Mouse (Mus musculus): Measurements from ENCODE around the gene Adamtsl5. TPM values are rescaled to one million over a fixed set of nuclear protein-coding genes. Genes with fewer than 3 reads are reported as not detected.

The Adamtsl5 gene
- polyA plus RNA-seq, 1 experiment from 2014 or later = 28.2 TPM

DNA sequence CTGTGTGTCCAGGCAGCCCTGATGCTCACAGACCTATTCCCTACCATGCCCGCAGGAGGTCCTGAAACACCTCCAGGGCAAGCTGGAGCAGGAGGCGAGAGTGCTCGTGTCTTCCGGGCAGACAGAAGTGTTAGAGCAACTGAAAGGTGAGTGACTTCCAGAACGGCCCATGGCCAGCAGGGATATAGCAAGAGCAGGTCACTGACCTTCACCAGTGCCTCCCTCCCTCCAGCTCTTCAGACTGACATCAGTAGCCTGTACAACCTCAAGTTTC is 46.2 kb downstream of the Adamtsl5 start:
- Histone ChIP-seq H3K4me2 (ENCODE audit: low read depth, low read length) (no peak overlapping the region), H3K27me3 (replicated peaks; ENCODE audit: control insufficient read depth, insufficient read depth, low read length) (peaks cover 57% of the 10 kb centered on the region)

DNA sequence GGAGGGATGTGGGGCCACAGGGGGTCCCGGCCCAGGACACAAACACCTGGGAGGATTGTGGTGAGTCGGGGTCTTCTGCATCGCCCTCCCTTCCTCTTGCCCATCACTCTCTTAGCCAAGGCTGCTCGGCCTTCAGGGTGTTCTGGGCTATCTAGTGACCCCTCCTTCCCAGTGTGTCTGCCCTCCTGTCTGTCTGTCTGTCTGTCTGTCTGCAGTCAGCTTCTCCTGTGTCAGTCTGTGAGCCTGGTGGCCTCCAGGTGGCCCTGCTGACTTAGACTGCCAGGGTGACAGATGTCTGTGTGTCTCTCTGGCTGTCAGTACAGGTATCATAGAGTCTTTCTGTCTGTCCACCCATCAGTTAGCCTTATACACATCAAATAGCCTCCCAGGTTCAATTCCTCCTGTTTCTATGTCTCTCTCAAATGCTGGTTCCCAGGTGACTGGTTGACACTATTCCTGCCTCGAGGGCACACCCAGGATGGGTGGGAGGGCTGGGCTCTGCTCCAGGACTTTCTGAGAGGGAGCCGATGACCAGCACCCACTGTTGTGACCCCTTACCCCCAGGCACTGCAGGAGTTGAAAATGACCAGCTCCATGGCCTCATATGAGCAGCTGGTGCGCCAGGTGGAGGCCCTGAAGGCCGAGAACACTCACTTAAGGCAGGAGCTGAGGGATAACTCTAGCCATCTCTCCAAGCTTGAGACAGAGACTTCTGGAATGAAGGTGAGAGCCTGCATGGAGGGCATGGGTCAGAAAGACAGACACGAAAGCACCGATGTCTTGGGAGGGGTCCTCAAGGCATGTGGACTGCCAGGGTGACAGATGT is 46.7 kb downstream of the Adamtsl5 start:
- H3K4me3 ChIP-seq (ENCODE audit: low read length) = no peak overlapping the region
- no peak overlapping the region for H3K27ac ChIP-seq (ENCODE audit: low read length)
- H3K9ac ChIP-seq (ENCODE audit: low read depth, low read length) = peak overlapping the region; percentile 22
- no peak for ATAC-seq
- peaks cover 7% of the 10 kb centered on the region for H3K4me1 ChIP-seq (ENCODE audit: control insufficient read depth, insufficient read depth, low read length)
- no peaks in the 10 kb centered on the region for H3K9me3 ChIP-seq (ENCODE audit: control insufficient read depth, low read length)
- peaks cover 57% of the 10 kb centered on the region for H3K27me3 ChIP-seq (replicated peaks; ENCODE audit: control insufficient read depth, insufficient read depth, low read length)
- H3K36me3 ChIP-seq (ENCODE audit: control insufficient read depth, insufficient read depth, low read length) = no peaks in the 10 kb centered on the region
- WGBS = 71% methylated on average over 10 of the region's 10 CpGs
- peak overlapping the region; percentile 10; the same call in 1 of the 2 replicates for H3K4me2 ChIP-seq (ENCODE audit: low read depth, low read length)

More for the DNA sequence above, 46.2 kb downstream of the Adamtsl5 start:
- Histone ChIP-seq H3K4me3 (ENCODE audit: low read length) (no peak overlapping the region), H3K9ac (ENCODE audit: low read depth, low read length) (peak overlapping the region; percentile 27), H3K9me3 (ENCODE audit: control insufficient read depth, low read length) (no peaks in the 10 kb centered on the region), H3K36me3 (ENCODE audit: control insufficient read depth, insufficient read depth, low read length) (no peaks in the 10 kb centered on the region), H3K4me1 (ENCODE audit: control insufficient read depth, insufficient read depth, low read length) (peaks cover 7% of the 10 kb centered on the region), H3K27ac (ENCODE audit: low read length) (no peak overlapping the region)
- 64% methylated on average over 5 of the region's 5 CpGs for WGBS
- ATAC-seq = no peak

DNA sequence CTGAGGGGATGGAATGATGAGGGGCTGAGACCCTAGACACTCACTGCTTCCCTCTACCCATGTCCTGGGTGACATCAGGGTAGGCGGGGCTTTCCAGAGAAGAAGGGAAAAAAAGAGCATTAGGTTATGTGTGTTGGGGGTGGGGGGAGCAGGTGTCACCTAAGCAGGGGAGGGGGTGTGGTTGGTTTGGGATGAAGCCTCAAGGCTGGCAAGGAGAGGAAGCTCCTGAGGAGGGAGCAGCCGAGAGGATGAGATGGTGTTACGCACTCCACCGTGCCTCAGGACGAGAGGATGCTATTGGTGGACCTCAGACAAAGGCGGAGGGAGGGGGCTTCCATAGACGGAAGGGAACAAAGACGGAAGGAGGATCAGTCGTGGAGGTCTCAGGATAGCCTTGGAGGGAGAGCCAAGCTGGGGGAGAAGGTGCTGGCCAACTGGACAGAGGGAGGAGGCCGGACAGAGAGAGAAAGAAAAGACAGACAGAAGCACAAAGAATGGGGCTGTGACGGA is 47.5 kb downstream of the Adamtsl5 start:
- ATAC-seq = no peak
- no peak overlapping the region for H3K27ac ChIP-seq (ENCODE audit: low read length)
- H3K36me3 ChIP-seq (ENCODE audit: control insufficient read depth, insufficient read depth, low read length) = no peaks in the 10 kb centered on the region
- no peak overlapping the region for H3K4me2 ChIP-seq (ENCODE audit: low read depth, low read length)
- no peak overlapping the region for H3K4me3 ChIP-seq (ENCODE audit: low read length)
- WGBS = 34% methylated on average over 11 of the region's 11 CpGs
- H3K9me3 ChIP-seq (ENCODE audit: control insufficient read depth, low read length) = no peaks in the 10 kb centered on the region
- peaks cover 11% of the 10 kb centered on the region for H3K4me1 ChIP-seq (ENCODE audit: control insufficient read depth, insufficient read depth, low read length)
- peak overlapping the region; percentile 22; the same call in 1 of the 2 replicates for H3K9ac ChIP-seq (ENCODE audit: low read depth, low read length)
- peaks cover 53% of the 10 kb centered on the region for H3K27me3 ChIP-seq (replicated peaks; ENCODE audit: control insufficient read depth, insufficient read depth, low read length)

GRCm38 (mm10) chr10:80299824-80300223 is 48.4 kb downstream of the Adamtsl5 start:
- H3K4me1 ChIP-seq (ENCODE audit: control insufficient read depth, insufficient read depth, low read length) = peaks cover 15% of the 10 kb centered on the region
- WGBS = 52% methylated on average over 10 of the region's 10 CpGs
- H3K27ac ChIP-seq (ENCODE audit: low read length) = no peak overlapping the region
- peaks cover 2% of the 10 kb centered on the region; the same call in 1 of the 2 replicates for H3K36me3 ChIP-seq (ENCODE audit: control insufficient read depth, insufficient read depth, low read length)
- H3K4me3 ChIP-seq (ENCODE audit: low read length) = no peak overlapping the region
- H3K27me3 ChIP-seq (replicated peaks; ENCODE audit: control insufficient read depth, insufficient read depth, low read length) = peaks cover 46% of the 10 kb centered on the region
- ATAC-seq = no peak
- no peaks in the 10 kb centered on the region for H3K9me3 ChIP-seq (ENCODE audit: control insufficient read depth, low read length)
- H3K4me2 ChIP-seq (ENCODE audit: low read depth, low read length) = no peak overlapping the region
- H3K9ac ChIP-seq (ENCODE audit: low read depth, low read length) = no peak overlapping the region

- Histone ChIP-seq H3K9ac (ENCODE audit: low read depth, low read length) (peak overlapping the region; percentile 45; the same call in 1 of the 2 replicates), H3K4me3 (ENCODE audit: low read length) (peak overlapping the region; percentile 8; the same call in 1 of the 2 replicates), H3K27me3 (replicated peaks; ENCODE audit: control insufficient read depth, insufficient read depth, low read length) (peaks cover 40% of the 10 kb centered on the region), H3K4me2 (ENCODE audit: low read depth, low read length) (no peak overlapping the region), H3K4me1 (ENCODE audit: control insufficient read depth, insufficient read depth, low read length) (peaks cover 13% of the 10 kb centered on the region), H3K36me3 (ENCODE audit: control insufficient read depth, insufficient read depth, low read length) (peaks cover 5% of the 10 kb centered on the region), H3K27ac (ENCODE audit: low read length) (no peak overlapping the region), H3K9me3 (ENCODE audit: control insufficient read depth, low read length) (no peaks in the 10 kb centered on the region)
- WGBS = 12% methylated on average over 15 of the region's 15 CpGs
- ATAC-seq = no peak
These were observed 48.9 kb downstream of the Adamtsl5 start for GRCm38 (mm10) chr10:80299301-80299700.

DNA sequence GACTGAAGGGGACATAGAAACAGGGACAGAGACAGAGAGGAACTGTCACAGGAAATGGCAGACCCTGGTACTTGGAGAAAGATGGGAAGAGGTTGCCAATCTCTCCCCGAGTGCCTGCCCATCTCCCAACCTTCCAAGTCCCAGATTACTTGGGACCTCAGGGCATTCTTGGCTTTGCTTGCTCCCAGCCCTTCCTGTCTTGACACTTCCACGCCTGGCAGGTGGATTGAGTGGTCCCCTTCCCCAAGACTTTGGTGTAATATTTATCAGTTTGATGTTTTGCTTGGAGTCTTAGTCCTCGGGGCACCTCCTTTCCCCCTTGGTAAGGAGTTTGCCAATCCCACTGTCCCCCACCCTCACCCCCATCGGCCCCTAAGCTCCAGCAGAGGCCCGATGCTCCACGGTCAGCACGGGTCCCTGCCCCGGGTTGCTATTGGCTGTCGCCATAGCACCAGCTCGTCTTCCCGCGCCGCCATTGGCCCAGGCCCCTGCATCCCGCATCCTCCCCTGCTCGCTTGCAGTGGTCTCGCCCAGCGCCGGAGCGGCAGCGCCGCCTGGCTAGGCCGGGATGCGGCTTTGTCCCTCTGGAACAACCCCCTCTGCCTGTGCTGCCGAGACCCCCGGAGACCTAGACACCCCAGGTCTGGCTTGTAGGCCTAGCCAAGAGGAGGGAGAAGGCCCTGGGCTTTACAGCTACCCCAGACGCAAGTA is 49.5 kb downstream of the Adamtsl5 start:
- Histone ChIP-seq H3K4me2 (ENCODE audit: low read depth, low read length) (no peak overlapping the region), H3K27ac (ENCODE audit: low read length) (no peak overlapping the region), H3K27me3 (replicated peaks; ENCODE audit: control insufficient read depth, insufficient read depth, low read length) (peaks cover 40% of the 10 kb centered on the region), H3K36me3 (ENCODE audit: control insufficient read depth, insufficient read depth, low read length) (peaks cover 8% of the 10 kb centered on the region), H3K9me3 (ENCODE audit: control insufficient read depth, low read length) (no peaks in the 10 kb centered on the region), H3K4me3 (ENCODE audit: low read length) (peak overlapping the region; percentile 8; the same call in 1 of the 2 replicates), H3K9ac (ENCODE audit: low read depth, low read length) (peak overlapping the region; percentile 45; the same call in 1 of the 2 replicates), H3K4me1 (ENCODE audit: control insufficient read depth, insufficient read depth, low read length) (peaks cover 17% of the 10 kb centered on the region)
- no peak for ATAC-seq
- 5% methylated on average over 26 of the region's 26 CpGs for WGBS

- Histone ChIP-seq H3K4me3 (ENCODE audit: low read length) (no peak overlapping the region), H3K4me1 (ENCODE audit: control insufficient read depth, insufficient read depth, low read length) (peaks cover 22% of the 10 kb centered on the region), H3K27ac (ENCODE audit: low read length) (no peak overlapping the region), H3K36me3 (ENCODE audit: control insufficient read depth, insufficient read depth, low read length) (peaks cover 8% of the 10 kb centered on the region), H3K4me2 (ENCODE audit: low read depth, low read length) (no peak overlapping the region), H3K9me3 (ENCODE audit: control insufficient read depth, low read length) (no peaks in the 10 kb centered on the region), H3K27me3 (replicated peaks; ENCODE audit: control insufficient read depth, insufficient read depth, low read length) (peaks cover 40% of the 10 kb centered on the region), H3K9ac (ENCODE audit: low read depth, low read length) (no peak overlapping the region)
- ATAC-seq = no peak
- WGBS = 63% methylated on average over 8 of the region's 8 CpGs
These were observed 50.6 kb downstream of the Adamtsl5 start for GRCm38 (mm10) chr10:80297526-80298133.

DNA sequence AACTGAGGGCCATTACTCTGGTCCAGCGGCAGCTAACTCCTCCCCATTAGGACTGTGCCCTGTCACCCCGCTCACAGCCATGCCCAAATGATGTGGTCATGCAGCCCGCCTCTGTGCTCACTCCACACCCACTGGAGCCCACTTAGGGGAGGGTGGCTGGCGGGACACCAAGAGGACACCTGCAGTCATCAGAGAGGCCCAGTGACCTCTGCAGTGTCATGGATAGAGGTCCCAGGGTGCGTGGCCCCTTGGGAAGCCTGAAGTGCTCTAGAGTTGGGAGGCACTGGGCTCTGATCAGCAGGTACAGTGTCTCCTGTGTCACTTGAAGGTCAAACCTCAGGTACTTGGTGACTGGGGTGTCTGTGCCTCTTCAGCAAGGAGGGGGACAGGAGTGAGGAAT is 51.4 kb downstream of the Adamtsl5 start:
- no peaks in the 10 kb centered on the region for H3K9me3 ChIP-seq (ENCODE audit: control insufficient read depth, low read length)
- no peak overlapping the region for H3K4me2 ChIP-seq (ENCODE audit: low read depth, low read length)
- peaks cover 40% of the 10 kb centered on the region for H3K27me3 ChIP-seq (replicated peaks; ENCODE audit: control insufficient read depth, insufficient read depth, low read length)
- no peak for ATAC-seq
- H3K4me1 ChIP-seq (ENCODE audit: control insufficient read depth, insufficient read depth, low read length) = peaks cover 21% of the 10 kb centered on the region
- H3K4me3 ChIP-seq (ENCODE audit: low read length) = no peak overlapping the region
- 85% methylated on average over 5 of the region's 5 CpGs for WGBS
- no peak overlapping the region for H3K9ac ChIP-seq (ENCODE audit: low read depth, low read length)
- no peak overlapping the region for H3K27ac ChIP-seq (ENCODE audit: low read length)
- peaks cover 8% of the 10 kb centered on the region for H3K36me3 ChIP-seq (ENCODE audit: control insufficient read depth, insufficient read depth, low read length)
